Mouse (Mus musculus): ENCODE data around the gene Vash1.

DNA sequence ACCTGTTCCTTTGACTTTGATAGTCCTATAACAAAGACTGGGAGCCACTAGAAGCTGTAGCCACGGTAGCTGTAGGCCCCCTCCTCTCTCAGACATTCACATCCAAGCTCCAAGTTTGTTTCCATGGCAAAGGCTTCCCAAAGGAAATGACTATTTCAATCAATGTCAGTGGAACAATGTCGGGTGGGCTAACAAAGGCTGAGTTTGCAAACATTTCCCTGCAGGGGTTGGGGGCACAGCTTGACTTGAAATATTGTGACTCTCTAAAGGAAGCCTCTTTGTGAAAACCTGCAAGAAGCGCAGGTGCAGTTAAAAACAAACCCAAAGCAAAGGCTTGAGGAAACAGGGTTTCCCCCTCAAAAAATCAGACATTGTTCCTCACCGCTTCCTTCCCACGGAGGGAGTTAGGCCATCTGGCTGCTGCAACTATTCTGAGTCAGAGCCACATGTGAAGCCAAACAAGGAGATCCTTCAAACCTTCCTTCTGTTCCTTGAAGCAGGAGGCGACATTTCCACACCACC lies 19.0 kb upstream of the Vash1 start:
- no peak for TF ChIP-seq CTCF (IDR thresholded peaks at IDR 0.05; ENCODE audit: borderline replicate concordance, insufficient read depth, low read length)
- no peak for TF ChIP-seq POLR2A (IDR thresholded peaks at IDR 0.05; ENCODE audit: low read depth, low read length)
